Mouse (Mus musculus) myocyte (in vitro differentiated cells): ENCODE data around the gene Akt1s1. TPM values are rescaled to one million over a fixed set of nuclear protein-coding genes. Genes with fewer than 3 reads are reported as not detected.
"Not testable (repeated sequence)": the region's sequence is repeated elsewhere in the genome, so short reads cannot be mapped to it uniquely, and the experiment has no call there.

ENCODE experiments used
- H3K27me3 ChIP-seq: one replicate; pipeline ENCODE4 v1.6.1; 2011; ENCODE audit not compliant: control insufficient read depth, insufficient read depth, insufficient read length
- H3K36me3 ChIP-seq: one replicate; pipeline ENCODE4 v1.6.1; 2011; ENCODE audit not compliant: control insufficient read depth, insufficient read depth
- H3K4me2 ChIP-seq: one replicate; pipeline ENCODE4 v1.6.1; 2011; ENCODE audit warnings: low read depth, control low read depth
- H3K4me3 ChIP-seq: one replicate; pipeline ENCODE4 v1.5.1; 2011; ENCODE audit warnings: mild to moderate bottlenecking, control low read depth, moderate library complexity
- H3K79me2 ChIP-seq: one replicate; pipeline ENCODE4 v1.6.1; 2011; ENCODE audit not compliant: control insufficient read depth, insufficient read depth
- H3ac ChIP-seq: one replicate; pipeline ENCODE4 v1.6.1; 2011; ENCODE audit not compliant: control insufficient read depth, insufficient read length
- CEBPB ChIP-seq: IDR thresholded peaks from 2 replicates; pipeline ENCODE4 v1.6.1; 2011; ENCODE audit warnings: mild to moderate bottlenecking, moderate library complexity; ENCODE audit not compliant: poor library complexity, insufficient read depth, severe bottlenecking
- E2F4 ChIP-seq: IDR thresholded peaks from one replicate; pipeline ENCODE4 v1.6.1; 2011; ENCODE audit warnings: mild to moderate bottlenecking, control low read depth, moderate library complexity; ENCODE audit not compliant: insufficient read depth
- MAX ChIP-seq: IDR thresholded peaks from one replicate; pipeline ENCODE4 v1.6.1; 2011; ENCODE audit warnings: low read depth, mild to moderate bottlenecking, control low read depth
- MYOD1 ChIP-seq, 3 experiments: IDR thresholded peaks; one replicate each; pipeline ENCODE4 v1.6.1; 2011; ENCODE audit warnings: control low read depth in 2 of 3, low read depth in 2 of 3, mild to moderate bottlenecking in 2 of 3, moderate library complexity in 1 of 3; ENCODE audit not compliant: insufficient read length in 2 of 3, control insufficient read depth in 1 of 3
- MYOG ChIP-seq, 3 experiments: IDR thresholded peaks; one replicate each; pipeline ENCODE4 v1.6.1; 2011; ENCODE audit warnings: control low read depth in 2 of 3, low read depth in 2 of 3, mild to moderate bottlenecking in 2 of 3; ENCODE audit not compliant: insufficient read length in 2 of 3, control insufficient read depth in 1 of 3, insufficient read depth in 1 of 3
- POLR2A ChIP-seq: IDR thresholded peaks from one replicate; pipeline ENCODE4 v1.6.1; 2011; ENCODE audit warnings: low read depth, mild to moderate bottlenecking, control low read depth, moderate library complexity; ENCODE audit not compliant: insufficient read length
- POLR2AphosphoS2 ChIP-seq: IDR thresholded peaks from one replicate; pipeline ENCODE4 v1.6.1; 2011; ENCODE audit warnings: low read depth, control low read depth; ENCODE audit not compliant: insufficient read length
- REST ChIP-seq: IDR thresholded peaks from one replicate; pipeline ENCODE4 v1.6.1; 2011; ENCODE audit warnings: mild to moderate bottlenecking, control low read depth, moderate library complexity; ENCODE audit not compliant: insufficient read depth, insufficient read length
- SRF ChIP-seq: IDR thresholded peaks from one replicate; pipeline ENCODE4 v1.6.1; 2011; ENCODE audit warnings: low read depth; ENCODE audit not compliant: control insufficient read depth, insufficient read length
- TCF12 ChIP-seq: IDR thresholded peaks from one replicate; pipeline ENCODE4 v1.6.1; 2011; ENCODE audit warnings: mild to moderate bottlenecking, control low read depth; ENCODE audit not compliant: poor library complexity, insufficient read depth, severe bottlenecking
- TCF3 ChIP-seq: IDR thresholded peaks from one replicate; pipeline ENCODE4 v1.6.1; 2011; ENCODE audit warnings: low read depth, control low read depth; ENCODE audit not compliant: insufficient read length
- USF1 ChIP-seq: IDR thresholded peaks from one replicate; pipeline ENCODE4 v1.6.1; 2011; ENCODE audit warnings: low read depth, mild to moderate bottlenecking, control low read depth, moderate library complexity
- polyA plus RNA-seq: library from polyadenylated mRNA; unstranded; fragments of >200 nt; fragmentation: generic; extraction: Trizol; gene quantifications from one replicate; pipeline ENCODE4 v1.2.1, GENCODE M21; 2012; ENCODE audit warnings: missing spikeins

Akt1s1 gene
- polyA plus RNA-seq, 1 experiment = 200 TPM

DNA sequence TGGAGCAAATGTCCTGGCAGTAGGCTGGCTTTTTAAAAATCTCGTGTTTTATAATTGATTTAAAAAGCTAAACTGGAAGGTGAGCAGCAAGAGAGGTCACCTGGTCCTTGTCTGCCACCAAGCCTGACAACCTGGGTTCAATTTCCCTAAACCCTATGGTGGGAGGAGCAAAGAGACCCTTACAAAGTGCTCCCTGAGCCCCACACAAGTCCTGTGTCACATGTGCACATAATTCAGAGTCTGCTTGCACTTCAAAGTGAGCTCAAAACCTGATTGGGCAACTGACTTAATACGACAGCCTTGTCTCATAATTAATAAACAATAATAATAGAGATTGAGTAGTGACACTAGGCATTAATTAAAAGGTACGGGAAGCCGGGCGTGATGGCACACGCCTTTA is 21.8 kb downstream of the Akt1s1 start:
- Histone ChIP-seq H3K27me3 (no peaks in the 10 kb centered on the region), H3ac (no peak overlapping the region), H3K4me3 (peak overlapping the region; percentile 19), H3K79me2 (peaks cover 30% of the 10 kb centered on the region), H3K36me3 (no peaks in the 10 kb centered on the region), H3K4me2 (peak overlapping the region; percentile 87)
- no peak for TF ChIP-seq CEBPB
- no peak for TF ChIP-seq TCF3
- TF ChIP-seq E2F4 = no peak
- no peak for TF ChIP-seq MYOD1 (IDR thresholded peaks at IDR 0.05; ENCODE audit: control insufficient read depth in 1 of 3, insufficient read length in 2 of 3, low read depth in 2 of 3)
- no peak for TF ChIP-seq POLR2AphosphoS2
- TF ChIP-seq TCF12 = no peak
- no peak for TF ChIP-seq POLR2A
- TF ChIP-seq REST = no peak
- TF ChIP-seq MYOG (IDR thresholded peaks at IDR 0.05; ENCODE audit: control insufficient read depth in 1 of 3, insufficient read depth in 1 of 3, insufficient read length in 2 of 3, low read depth in 2 of 3) = no peak
- no peak for TF ChIP-seq USF1
- TF ChIP-seq MAX = no peak
- no peak for TF ChIP-seq SRF

DNA sequence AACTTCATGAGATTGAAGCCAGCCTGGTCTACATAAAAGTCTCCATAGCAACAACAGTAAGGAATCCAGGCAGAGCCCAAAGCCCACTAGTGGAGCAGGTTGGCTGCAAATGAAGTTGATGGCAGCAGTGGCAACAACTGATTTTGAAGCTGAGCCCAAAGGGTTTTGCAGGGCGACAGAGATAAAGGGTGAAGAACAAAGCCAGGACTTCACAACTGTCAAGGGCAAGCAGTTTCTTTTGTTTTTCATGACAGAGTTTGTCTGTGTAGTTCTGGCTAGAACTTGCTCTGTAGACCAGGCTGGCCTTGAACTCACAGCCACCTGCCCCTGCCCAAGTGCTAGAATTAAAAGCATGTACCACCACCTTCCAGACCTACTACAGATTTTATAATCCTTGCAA is 22.4 kb downstream of the Akt1s1 start:
- Histone ChIP-seq H3ac (no peak overlapping the region), H3K79me2 (peaks cover 24% of the 10 kb centered on the region), H3K4me2 (no peak overlapping the region), H3K27me3 (no peaks in the 10 kb centered on the region), H3K4me3 (no peak overlapping the region), H3K36me3 (no peaks in the 10 kb centered on the region)
- no peak for TF ChIP-seq SRF
- no peak for TF ChIP-seq TCF3
- no peak for TF ChIP-seq MAX
- no peak for TF ChIP-seq E2F4

DNA sequence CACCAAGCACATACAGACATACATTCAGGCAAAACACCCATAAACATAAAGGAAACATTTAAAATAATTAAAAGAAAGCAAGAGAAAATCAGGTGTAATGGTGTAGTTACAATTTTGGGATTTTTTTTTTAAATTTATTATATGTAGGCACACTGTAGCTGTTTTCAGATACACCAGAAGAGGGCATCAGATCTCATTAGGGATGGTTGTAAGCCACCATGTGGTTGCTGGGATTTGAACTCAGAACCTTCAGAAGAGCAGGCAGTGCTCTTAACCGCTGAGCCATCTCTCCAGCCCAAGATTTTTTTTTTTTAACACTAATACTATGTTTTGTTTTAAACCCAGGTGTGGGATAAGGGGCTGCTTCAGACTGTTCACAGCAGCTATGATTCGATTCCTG is 23.0 kb downstream of the Akt1s1 start:
- H3K4me3 ChIP-seq = not testable (repeated sequence)

GRCm38 (mm10) chr7:44877833-44878232 is 29.0 kb downstream of the Akt1s1 start:
- no peaks in the 10 kb centered on the region for H3K27me3 ChIP-seq
- no peak overlapping the region for H3K4me3 ChIP-seq
- TF ChIP-seq REST (no peak), CEBPB (no peak), SRF (no peak), TCF12 (no peak), POLR2AphosphoS2 (no peak), MYOD1 (IDR thresholded peaks at IDR 0.05; ENCODE audit: control insufficient read depth in 1 of 3, insufficient read length in 2 of 3, low read depth in 2 of 3) (no peak), POLR2A (no peak), MAX (no peak), E2F4 (no peak), MYOG (IDR thresholded peaks at IDR 0.05; ENCODE audit: control insufficient read depth in 1 of 3, insufficient read depth in 1 of 3, insufficient read length in 2 of 3, low read depth in 2 of 3) (no peak), TCF3 (no peak), USF1 (no peak)
- H3K36me3 ChIP-seq = no peaks in the 10 kb centered on the region
- no peak overlapping the region for H3ac ChIP-seq
- H3K79me2 ChIP-seq = no peaks in the 10 kb centered on the region
- H3K4me2 ChIP-seq = no peak overlapping the region

More for the DNA sequence above, 23.0 kb downstream of the Akt1s1 start:
- H3ac ChIP-seq, H3K4me2 ChIP-seq, H3K36me3 ChIP-seq, H3K27me3 ChIP-seq: not testable (repeated sequence)
- H3K79me2 ChIP-seq = peaks cover 19% of the 10 kb centered on the region

DNA sequence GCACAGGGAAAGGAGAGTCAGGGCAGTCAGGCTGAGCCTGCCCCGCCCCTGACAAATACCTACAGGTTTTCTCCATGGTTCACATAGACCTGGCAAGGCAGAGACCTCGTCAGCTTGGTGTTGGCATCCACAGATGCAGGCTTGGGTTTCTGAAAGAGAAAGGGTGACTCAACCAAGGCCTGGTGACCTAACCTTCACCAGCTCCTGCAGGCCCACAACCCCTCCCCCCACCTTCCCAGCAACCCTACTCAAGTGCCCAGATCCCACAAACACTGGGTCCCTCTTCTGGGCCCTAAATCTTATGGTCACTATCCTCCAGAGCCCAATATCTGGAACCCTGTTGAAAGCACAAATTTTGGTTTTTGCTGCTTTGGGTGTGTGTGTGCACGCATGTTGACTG is 34.2 kb downstream of the Akt1s1 start:
- Histone ChIP-seq H3K36me3 (no peaks in the 10 kb centered on the region), H3ac (no peak overlapping the region), H3K27me3 (no peaks in the 10 kb centered on the region), H3K79me2 (peaks cover 12% of the 10 kb centered on the region), H3K4me2 (no peak overlapping the region), H3K4me3 (no peak overlapping the region)
- no peak for TF ChIP-seq CEBPB
- no peak for TF ChIP-seq MYOG (IDR thresholded peaks at IDR 0.05; ENCODE audit: control insufficient read depth in 1 of 3, insufficient read depth in 1 of 3, insufficient read length in 2 of 3, low read depth in 2 of 3)
- no peak for TF ChIP-seq POLR2AphosphoS2
- TF ChIP-seq USF1 = no peak
- TF ChIP-seq MAX = no peak
- no peak for TF ChIP-seq E2F4
- TF ChIP-seq TCF3 = no peak
- TF ChIP-seq REST = no peak
- no peak for TF ChIP-seq POLR2A
- no peak for TF ChIP-seq MYOD1 (IDR thresholded peaks at IDR 0.05; ENCODE audit: control insufficient read depth in 1 of 3, insufficient read length in 2 of 3, low read depth in 2 of 3)
- TF ChIP-seq SRF = no peak
- no peak for TF ChIP-seq TCF12
